Mouse (Mus musculus) bone marrow, adult 2 months (tissue): ENCODE results near the gene Pick1. TPM values are rescaled to one million over a fixed set of nuclear protein-coding genes. Genes with fewer than 3 reads are reported as not detected.

Experiments used
- H3K27ac ChIP-seq: fragments of 200-500 bp; 2 replicates; pipeline ENCODE4 v1.5.1; 2012; ENCODE audit warnings: low read depth, mild to moderate bottlenecking, control low read depth, inconsistent platforms, low read length; ENCODE audit not compliant: control insufficient read depth, poor library complexity, insufficient read depth
- H3K4me1 ChIP-seq: fragments of 200-500 bp; 2 replicates; pipeline ENCODE4 v1.6.1; 2011; ENCODE audit warnings: low read length; ENCODE audit not compliant: control insufficient read depth, insufficient read depth
- H3K4me3 ChIP-seq: fragments of 200-500 bp; replicated peaks from 2 replicates; pipeline ENCODE3; 2011; ENCODE audit warnings: mild to moderate bottlenecking, low read depth, low read length, control low read depth; ENCODE audit not compliant: control insufficient read depth
- CTCF ChIP-seq: fragments of 200-500 bp; IDR thresholded peaks from 2 replicates; pipeline ENCODE4 v1.5.1; 2011; ENCODE audit warnings: low read length, control low read depth; ENCODE audit not compliant: control insufficient read depth, insufficient read depth
- POLR2A ChIP-seq: fragments of 200-500 bp; IDR thresholded peaks from 2 replicates; pipeline ENCODE4 v1.6.1; 2011; ENCODE audit warnings: low read depth, mild to moderate bottlenecking, control low read depth, low read length, borderline replicate concordance; ENCODE audit not compliant: control insufficient read depth
- WGBS: fragments of 180-500 bp; shearing (Covaris S2); methylation state at CpG from one replicate; pipeline ENCODE4 v1.1.7; 2018; 5-methylcytosine and 5-hydroxymethylcytosine counted together
- polyA plus RNA-seq: library from polyadenylated mRNA; stranded (reverse); fragments of >200 nt; gene quantifications from 2 replicates; pipeline ENCODE4 v1.2.4, GENCODE M21; 2011; ENCODE audit warnings: low replicate concordance; ENCODE audit not compliant: missing spikeins, insufficient read depth, insufficient read length

Gene Pick1
- polyA plus RNA-seq, 1 experiment: 13.6 TPM

- Histone ChIP-seq H3K4me1 (no peaks in the 10 kb centered on the region; the same call in 1 of the 2 replicates), H3K4me3 (no peak within 1 kb of the TSS), H3K27ac (no peak within 1 kb of the TSS)
- WGBS: 72% methylated on average over 10 of the region's 10 CpGs
- TF ChIP-seq POLR2A: no peak
- no peak for TF ChIP-seq CTCF
Observed at GRCm38 (mm10) chr15:79285399-79285798, 56.4 kb downstream of the Pick1 start, which contains the start of gene Baiap2l2. TSS of gene Baiap2l2 (minus strand) at chr15:79285537.

GRCm38 (mm10) chr15:79286141-79286540 lies 57.2 kb downstream of the Pick1 start:
- no peak overlapping the region for H3K27ac ChIP-seq
- no peaks in the 10 kb centered on the region for H3K4me1 ChIP-seq
- no peak for TF ChIP-seq CTCF
- 90% methylated on average over 7 of the region's 7 CpGs for WGBS
- H3K4me3 ChIP-seq: no peak overlapping the region

- H3K27ac ChIP-seq: no peak overlapping the region
- TF ChIP-seq POLR2A: no peak
- no peak for TF ChIP-seq CTCF
- H3K4me3 ChIP-seq: no peak overlapping the region
- H3K4me1 ChIP-seq: no peaks in the 10 kb centered on the region
- 76% methylated on average over 7 of the region's 7 CpGs for WGBS
Observed at GRCm38 (mm10) chr15:79287091-79287490, 58.1 kb downstream of the Pick1 start.

- no peak overlapping the region for H3K27ac ChIP-seq
- no peaks in the 10 kb centered on the region for H3K4me1 ChIP-seq
- TF ChIP-seq POLR2A (no peak), CTCF (no peak)
- no peak overlapping the region for H3K4me3 ChIP-seq
- 76% methylated on average over 3 of the region's 3 CpGs for WGBS
Observed at GRCm38 (mm10) chr15:79288387-79288786, 59.4 kb downstream of the Pick1 start.

GRCm38 (mm10) chr15:79289441-79289840 lies 60.5 kb downstream of the Pick1 start:
- 90% methylated on average over 12 of the region's 12 CpGs for WGBS
- Histone ChIP-seq H3K27ac (no peak overlapping the region), H3K4me1 (no peaks in the 10 kb centered on the region), H3K4me3 (no peak overlapping the region)
- TF ChIP-seq CTCF (no peak), POLR2A (no peak)

- 94% methylated on average over 3 of the region's 3 CpGs for WGBS
- Histone ChIP-seq H3K4me3 (no peak overlapping the region), H3K4me1 (no peaks in the 10 kb centered on the region), H3K27ac (no peak overlapping the region)
- no peak for TF ChIP-seq CTCF
- TF ChIP-seq POLR2A: no peak
Observed at GRCm38 (mm10) chr15:79290340-79290739, 61.4 kb downstream of the Pick1 start.

GRCm38 (mm10) chr15:79292779-79293178 lies 63.8 kb downstream of the Pick1 start:
- 82% methylated on average over 9 of the region's 9 CpGs for WGBS
- TF ChIP-seq POLR2A (no peak), CTCF (no peak)
- H3K4me3 ChIP-seq: no peak overlapping the region
- H3K4me1 ChIP-seq: no peaks in the 10 kb centered on the region
- H3K27ac ChIP-seq: no peak overlapping the region

GRCm38 (mm10) chr15:79298553-79298952 lies 69.6 kb downstream of the Pick1 start:
- WGBS: 88% methylated on average over 6 of the region's 6 CpGs
- TF ChIP-seq POLR2A: no peak
- TF ChIP-seq CTCF: no peak
- Histone ChIP-seq H3K4me3 (no peak overlapping the region), H3K4me1 (no peaks in the 10 kb centered on the region), H3K27ac (no peak overlapping the region)

Other genes starting within 250 kb of the Pick1 start
- gene H1f0, start 200.7 kb upstream of the Pick1 start, polyA plus RNA-seq: 30.4 and 32.4 TPM in 2 replicates
- gene Galr3, start 187.3 kb upstream of the Pick1 start, polyA plus RNA-seq: not detected in 2 replicates
- gene Ankrd54, start 166.3 kb upstream of the Pick1 start, polyA plus RNA-seq: 27.1 and 43.4 TPM in 2 replicates
- 60.7 and 112 TPM in 2 replicates for gene Eif3l, start 154.0 kb upstream of the Pick1 start, polyA plus RNA-seq
- 4.8 and 20.7 TPM in 2 replicates for gene Micall1, start 120.3 kb upstream of the Pick1 start, polyA plus RNA-seq
- gene Polr2f, start 88.2 kb upstream of the Pick1 start, polyA plus RNA-seq: 72.8 and 74.0 TPM in 2 replicates
- not detected in 2 replicates for gene 1700088E04Rik, start 87.9 kb upstream of the Pick1 start, polyA plus RNA-seq
- gene Sox10, start 63.9 kb upstream of the Pick1 start, polyA plus RNA-seq: not detected in 2 replicates
- not detected in 2 replicates for gene Gm49486, start 218 bp downstream of the Pick1 start, polyA plus RNA-seq
- gene Slc16a8, start 25.6 kb downstream of the Pick1 start, polyA plus RNA-seq: not detected in 2 replicates
- not detected in 2 replicates for gene Baiap2l2, start 56.4 kb downstream of the Pick1 start, polyA plus RNA-seq
- 8.3 and 13.0 TPM in 2 replicates for gene Pla2g6, start 99.2 kb downstream of the Pick1 start, polyA plus RNA-seq
- gene Maff, start 117.4 kb downstream of the Pick1 start, polyA plus RNA-seq: 0.50 and 3.6 TPM in 2 replicates
- 4.9 and 19.1 TPM in 2 replicates for gene Tmem184b, start 174.4 kb downstream of the Pick1 start, polyA plus RNA-seq
- 12.3 and 34.2 TPM in 2 replicates for gene Csnk1e, start 226.4 kb downstream of the Pick1 start, polyA plus RNA-seq